Comparison of ENCODE assay signal across 11 mouse cellular contexts in genomic region chr1:75292476-75293330, GRCm38 (mm10). TPM values are rescaled to one million over a fixed set of nuclear protein-coding genes. Genes with fewer than 3 reads are reported as not detected.
DNase-seq lines count a peak whose midpoint lies in the region; ATAC-seq lines count a peak whose summit lies in the region.
"Had no signal": no experiment of that assay in that cellular context is flagged by ENCODE, and none has a peak within 500 bp of the region (broad histone marks: within the 10 kb centered on the region; RNA-seq: fewer than 3 reads in every experiment).

No protein-coding gene starts in this region.

- intact Hi-C loops in heart, postnatal 36 days (cut with DNase I), result no loop called here

- DNase-seq in heart, adult 11 months, result peak; percentile 94
- no peak for DNase-seq in heart, postnatal 36 days
- DNase-seq in midbrain, embryonic 10.5 days (ENCODE audit: low spot score), result no peak
- no peak for DNase-seq in right cerebral cortex, postnatal 4 days
- DNase-seq: adrenal gland, postnatal 14 days had no signal

- no peaks in the 10 kb centered on the region for H3K27me3 ChIP-seq in midbrain, embryonic 10.5 days (ENCODE audit: low read depth, poor library complexity, severe bottlenecking)
- no peaks in the 10 kb centered on the region for H3K27me3 ChIP-seq in midbrain, embryonic 16.5 days (ENCODE audit: control insufficient read depth, insufficient read depth, low read depth, low read length)
- no peaks in the 10 kb centered on the region for H3K27me3 ChIP-seq in heart, embryonic 11.5 days (ENCODE audit: control insufficient read depth, insufficient read depth, low read length)
- no peaks in the 10 kb centered on the region for H3K27me3 ChIP-seq in stomach, embryonic 16.5 days (ENCODE audit: control insufficient read depth, insufficient read depth, low read length)

- no peak overlapping the region for H3K4me3 ChIP-seq in midbrain, embryonic 10.5 days
- H3K4me3 ChIP-seq in midbrain, embryonic 16.5 days (ENCODE audit: low read depth, low read length), result no peak overlapping the region
- no peak overlapping the region for H3K4me3 ChIP-seq in heart, embryonic 11.5 days (ENCODE audit: low read depth, low read length)
- H3K4me3 ChIP-seq in stomach, embryonic 16.5 days (replicated peaks; ENCODE audit: low read length), result no peak overlapping the region
- H3K4me3 ChIP-seq: limb, embryonic 15.5 days had no signal

- H3K9me3 ChIP-seq in midbrain, embryonic 10.5 days (replicated peaks), result no peaks in the 10 kb centered on the region
- no peaks in the 10 kb centered on the region for H3K9me3 ChIP-seq in midbrain, embryonic 16.5 days (replicated peaks; ENCODE audit: control insufficient read depth, low read length, poor library complexity, severe bottlenecking)
- no peaks in the 10 kb centered on the region for H3K9me3 ChIP-seq in heart, embryonic 11.5 days (replicated peaks; ENCODE audit: control insufficient read depth, low read length)
- no peaks in the 10 kb centered on the region for H3K9me3 ChIP-seq in stomach, embryonic 16.5 days (replicated peaks; ENCODE audit: control insufficient read depth, low read length)
- H3K9me3 ChIP-seq: limb, embryonic 15.5 days had no signal

- H3K4me2 ChIP-seq in midbrain, embryonic 16.5 days (ENCODE audit: low read length), result no peak overlapping the region
- H3K4me2 ChIP-seq in heart, embryonic 11.5 days, result peak overlapping the region; percentile 16
- H3K4me2 ChIP-seq in stomach, embryonic 16.5 days (ENCODE audit: low read depth, low read length), result no peak overlapping the region
- H3K4me2 ChIP-seq: limb, embryonic 15.5 days had no signal

- H3K36me3 ChIP-seq in midbrain, embryonic 10.5 days, result no peaks in the 10 kb centered on the region
- no peaks in the 10 kb centered on the region for H3K36me3 ChIP-seq in midbrain, embryonic 16.5 days (ENCODE audit: control insufficient read depth, insufficient read depth, low read length)
- no peaks in the 10 kb centered on the region for H3K36me3 ChIP-seq in heart, embryonic 11.5 days (ENCODE audit: control insufficient read depth, insufficient read depth, low read length)
- H3K36me3 ChIP-seq in stomach, embryonic 16.5 days (ENCODE audit: control insufficient read depth, insufficient read depth, low read length), result no peaks in the 10 kb centered on the region
- H3K36me3 ChIP-seq: limb, embryonic 15.5 days had no signal

- no peak for ATAC-seq in midbrain, embryonic 16.5 days
- ATAC-seq in heart, embryonic 11.5 days (replicated peaks; ENCODE audit: insufficient number of reproducible peaks, low FRiP score, low TSS enrichment), result no peak
- no peak for ATAC-seq in stomach, embryonic 16.5 days (ENCODE audit: insufficient read depth, low FRiP score)
- ATAC-seq in inflammation-experienced regulatory T-cells, adult 6 months, result no peak

- H3K9ac ChIP-seq in midbrain, embryonic 16.5 days (ENCODE audit: low read depth, low read length), result no peak overlapping the region
- peak overlapping the region; percentile 49 for H3K9ac ChIP-seq in heart, embryonic 11.5 days (ENCODE audit: low read depth, low read length)
- no peak overlapping the region; the same call in 1 of the 2 replicates for H3K9ac ChIP-seq in stomach, embryonic 16.5 days (ENCODE audit: low read length)
- H3K9ac ChIP-seq: limb, embryonic 15.5 days had no signal

- WGBS in midbrain, embryonic 10.5 days, result 68% methylated on average over 12 of the region's 12 CpGs
- 66% methylated on average over 12 of the region's 12 CpGs for WGBS in midbrain, embryonic 16.5 days
- 26% methylated on average over 12 of the region's 12 CpGs for WGBS in heart, embryonic 11.5 days (ENCODE audit: insufficient replicate concordance)
- WGBS in stomach, embryonic 16.5 days, result 29% methylated on average over 12 of the region's 12 CpGs

- peak overlapping the region; percentile 24; the same call in 1 of the 2 replicates for H3K27ac ChIP-seq in midbrain, embryonic 10.5 days (replicated peaks)
- H3K27ac ChIP-seq in midbrain, embryonic 16.5 days (ENCODE audit: low read length), result no peak overlapping the region
- H3K27ac ChIP-seq in heart, embryonic 11.5 days (ENCODE audit: low read depth, low read length), result peak overlapping the region; percentile 74
- H3K27ac ChIP-seq in stomach, embryonic 16.5 days (ENCODE audit: low read length), result peak overlapping the region; percentile 25; the same call in 1 of the 2 replicates
- H3K27ac ChIP-seq: limb, embryonic 15.5 days had no signal

- peaks cover 33% of the 10 kb centered on the region for H3K4me1 ChIP-seq in midbrain, embryonic 10.5 days
- H3K4me1 ChIP-seq in midbrain, embryonic 16.5 days (ENCODE audit: control insufficient read depth, insufficient read depth, low read length), result peaks cover 26% of the 10 kb centered on the region
- peaks cover 13% of the 10 kb centered on the region for H3K4me1 ChIP-seq in heart, embryonic 11.5 days (ENCODE audit: control insufficient read depth, insufficient read depth, low read length)
- peaks cover 7% of the 10 kb centered on the region for H3K4me1 ChIP-seq in stomach, embryonic 16.5 days (ENCODE audit: control insufficient read depth, insufficient read depth, low read length)

RNA-seq across cellular contexts. Expression of gene Resp18, which starts 14.5 kb away (rescaled TPM):
- not detected for total RNA-seq in heart, postnatal 36 days (2021)
- polyA plus RNA-seq in midbrain, embryonic 10.5 days (2016; fragmentation: Nextera tagmentation; extraction: Ambion mirVana), result 7.2 and 16.2 TPM in 2 replicates
- 209 and 241 TPM in 2 replicates for polyA plus RNA-seq in midbrain, embryonic 16.5 days (2015; fragmentation: Nextera tagmentation; extraction: Ambion mirVana)
- polyA plus RNA-seq in heart, embryonic 11.5 days (2014; fragmentation: Nextera tagmentation; extraction: Ambion mirVana), result 0.30 TPM in 1 of 2 replicates, not detected in the other
- polyA plus RNA-seq in stomach, embryonic 16.5 days (2015; fragmentation: Nextera tagmentation; extraction: Ambion mirVana), result 6.0 and 6.6 TPM in 2 replicates
- polyA plus RNA-seq in inflammation-experienced regulatory T-cells, adult 6 months (2017; shearing (Covaris generic)), result not detected
- total RNA-seq: common myeloid progenitor, adult 5-6 weeks had no signal

RNA-seq across cellular contexts. Expression of gene Dnpep, which starts 25.1 kb away (rescaled TPM):
- 10 to 100 TPM; 78.0 to 89.7 TPM for total RNA-seq in heart, postnatal 36 days (2021)
- 157 and 176 TPM in 2 replicates for polyA plus RNA-seq in midbrain, embryonic 10.5 days (2016; fragmentation: Nextera tagmentation; extraction: Ambion mirVana)
- polyA plus RNA-seq in midbrain, embryonic 16.5 days (2015; fragmentation: Nextera tagmentation; extraction: Ambion mirVana), result 136 and 145 TPM in 2 replicates
- polyA plus RNA-seq in heart, embryonic 11.5 days (2014; fragmentation: Nextera tagmentation; extraction: Ambion mirVana), result 119 and 121 TPM in 2 replicates
- polyA plus RNA-seq in stomach, embryonic 16.5 days (2015; fragmentation: Nextera tagmentation; extraction: Ambion mirVana), result 125 and 139 TPM in 2 replicates
- polyA plus RNA-seq in inflammation-experienced regulatory T-cells, adult 6 months (2017; shearing (Covaris generic)), result 10 to 100 TPM; 52.9 to 68.4 (median 62.8) TPM

RNA-seq across cellular contexts. Expression of gene Ptprn, which starts 28.4 kb away (rescaled TPM):
- total RNA-seq in heart, postnatal 36 days (2021), result under 1 TPM; 0.92 to 0.95 TPM
- polyA plus RNA-seq in midbrain, embryonic 10.5 days (2016; fragmentation: Nextera tagmentation; extraction: Ambion mirVana), result 3.6 and 6.1 TPM in 2 replicates
- polyA plus RNA-seq in midbrain, embryonic 16.5 days (2015; fragmentation: Nextera tagmentation; extraction: Ambion mirVana), result 26.3 and 33.4 TPM in 2 replicates
- polyA plus RNA-seq in heart, embryonic 11.5 days (2014; fragmentation: Nextera tagmentation; extraction: Ambion mirVana), result 0.51 and 0.74 TPM in 2 replicates
- polyA plus RNA-seq in stomach, embryonic 16.5 days (2015; fragmentation: Nextera tagmentation; extraction: Ambion mirVana), result 2.0 and 2.6 TPM in 2 replicates
- polyA plus RNA-seq in inflammation-experienced regulatory T-cells, adult 6 months (2017; shearing (Covaris generic)), result under 1 TPM in 1 of 3 experiments, not detected in 2; 0.36 TPM

RNA-seq across cellular contexts. Expression of gene Dnajb2, which starts 56.5 kb away (rescaled TPM):
- total RNA-seq in heart, postnatal 36 days (2021), result 100 to 1,000 TPM; 104 to 112 TPM
- polyA plus RNA-seq in midbrain, embryonic 10.5 days (2016; fragmentation: Nextera tagmentation; extraction: Ambion mirVana), result 27.5 and 27.9 TPM in 2 replicates
- 79.4 and 84.3 TPM in 2 replicates for polyA plus RNA-seq in midbrain, embryonic 16.5 days (2015; fragmentation: Nextera tagmentation; extraction: Ambion mirVana)
- polyA plus RNA-seq in heart, embryonic 11.5 days (2014; fragmentation: Nextera tagmentation; extraction: Ambion mirVana), result 15.3 and 17.6 TPM in 2 replicates
- polyA plus RNA-seq in stomach, embryonic 16.5 days (2015; fragmentation: Nextera tagmentation; extraction: Ambion mirVana), result 31.3 and 32.3 TPM in 2 replicates
- 1 to 10 TPM; 3.0 to 7.0 (median 5.8) TPM for polyA plus RNA-seq in inflammation-experienced regulatory T-cells, adult 6 months (2017; shearing (Covaris generic))

Comparison
In these comparisons a context has a peak if more than half of its experiments do, and no peak if none do; other contexts are left out.
1. RNA of gene Resp18, which starts 14.5 kb away (polyA plus RNA-seq): 209 to 241 TPM in midbrain, embryonic 16.5 days; 7.2 to 16.2 TPM in midbrain, embryonic 10.5 days, 6.0 to 6.6 TPM in stomach, embryonic 16.5 days, 0.30 TPM in heart, embryonic 11.5 days and not detected in inflammation-experienced regulatory T-cells, adult 6 months; every median in the first group is over 10 times any median in the second.